Mouse (Mus musculus): ENCODE measurements around the gene Dhrs4.

Dhrs4 gene

DNA sequence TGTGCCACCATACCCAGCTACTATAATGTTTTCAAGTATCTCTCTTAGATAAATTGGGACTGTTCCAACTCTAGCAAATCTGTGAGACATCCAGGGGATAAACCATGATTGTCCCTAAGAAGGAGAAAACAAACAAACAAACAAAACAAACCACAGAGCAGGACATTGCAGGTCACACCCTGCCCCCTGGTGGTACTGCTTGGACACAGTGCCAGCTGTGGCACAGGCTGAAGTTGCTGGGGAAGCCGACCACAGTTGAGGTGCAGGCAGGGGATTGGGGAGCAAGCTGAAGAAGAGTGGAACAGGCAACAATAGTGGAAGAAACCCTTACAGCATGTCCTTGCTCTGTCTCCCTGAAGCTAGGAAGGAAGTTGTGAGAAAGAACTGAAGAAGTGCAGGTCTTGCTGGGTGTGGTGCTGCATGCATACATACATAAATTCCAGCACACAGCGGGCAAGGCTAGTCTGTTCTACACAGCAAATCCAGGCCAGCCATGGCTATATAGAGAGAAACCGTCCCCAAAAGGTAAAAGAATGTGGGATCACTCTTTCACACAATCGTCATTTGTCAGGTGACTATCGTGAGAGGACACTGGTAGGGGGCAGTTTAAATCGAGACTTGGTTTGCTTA lies 57.7 kb downstream of the Dhrs4 start:
- DNase-seq (ENCODE audit: low read depth, low spot score): no peak

Measured in WW6 (cell line).